Mouse (Mus musculus) small intestine, adult 2 months (tissue): ENCODE data around the gene Sox6.

Source experiments
- CTCF ChIP-seq: fragments of 200-500 bp; IDR thresholded peaks from 2 replicates; pipeline ENCODE4 v1.5.1; 2012; ENCODE audit warnings: low read depth, mild to moderate bottlenecking, control low read depth, inconsistent platforms, low read length, moderate library complexity, mixed read lengths; ENCODE audit not compliant: insufficient replicate concordance, insufficient read length; ENCODE audit errors: extremely low read depth
- POLR2A ChIP-seq: fragments of 200-500 bp; IDR thresholded peaks from 2 replicates; pipeline ENCODE4 v1.6.1; 2012; ENCODE audit warnings: low read depth, mild to moderate bottlenecking, control low read depth, inconsistent platforms, low read length, moderate library complexity

GRCm38 (mm10) chr7:115476881-115477665, 561.5 kb downstream of the Sox6 start:
- TF ChIP-seq POLR2A: no peak
- no peak for TF ChIP-seq CTCF
